Mouse (Mus musculus): Measurements from ENCODE around the gene Gm10837. TPM values are rescaled to one million over a fixed set of nuclear protein-coding genes. Genes with fewer than 3 reads are reported as not detected.
A peak's percentile ranks its signal among the peaks of the same experiment; 100 is the strongest.

Gm10837 gene
- polyA plus RNA-seq, 1 experiment from 2014 or later = not detected

- peak; percentile 27 for ATAC-seq (replicated peaks; ENCODE audit: low FRiP score)
- H3K4me1 ChIP-seq = peaks cover 32% of the 10 kb centered on the region
- WGBS = under 1% methylated on average over 62 of the region's 62 CpGs
- no peak overlapping the region for H3K9ac ChIP-seq
- no peak overlapping the region for H3K27ac ChIP-seq
- no peaks in the 10 kb centered on the region for H3K36me3 ChIP-seq
- H3K27me3 ChIP-seq = peaks cover 98% of the 10 kb centered on the region
- no peaks in the 10 kb centered on the region for H3K9me3 ChIP-seq (replicated peaks)
- H3K4me2 ChIP-seq = peak overlapping the region; percentile 77
- H3K4me3 ChIP-seq (replicated peaks) = peak overlapping the region; percentile 44
Observed at GRCm38 (mm10) chr14:122476041-122476821, 14.2 kb upstream of the Gm10837 start.

- no peak overlapping the region for H3K27ac ChIP-seq
Observed at GRCm38 (mm10) chr14:122476822-122477215, 13.6 kb upstream of the Gm10837 start.

GRCm38 (mm10) chr14:122477261-122477671 lies 13.1 kb upstream of the Gm10837 start:
- no peak overlapping the region for H3K4me2 ChIP-seq
- ATAC-seq (replicated peaks; ENCODE audit: low FRiP score) = no peak
- H3K27me3 ChIP-seq = peaks cover 98% of the 10 kb centered on the region
- H3K27ac ChIP-seq = no peak overlapping the region
- H3K36me3 ChIP-seq = no peaks in the 10 kb centered on the region
- no peak overlapping the region for H3K9ac ChIP-seq
- no peak overlapping the region for H3K4me3 ChIP-seq (replicated peaks)
- H3K4me1 ChIP-seq = peaks cover 32% of the 10 kb centered on the region
- no peaks in the 10 kb centered on the region for H3K9me3 ChIP-seq (replicated peaks)
- WGBS = 2% methylated on average over 20 of the region's 20 CpGs

More at GRCm38 (mm10) chr14:122476822-122477215, 13.6 kb upstream of the Gm10837 start:
- Histone ChIP-seq H3K4me2 (no peak overlapping the region), H3K4me1 (peaks cover 32% of the 10 kb centered on the region), H3K27me3 (peaks cover 98% of the 10 kb centered on the region), H3K9ac (no peak overlapping the region), H3K9me3 (replicated peaks) (no peaks in the 10 kb centered on the region), H3K36me3 (no peaks in the 10 kb centered on the region), H3K4me3 (replicated peaks) (no peak overlapping the region)
- under 1% methylated on average over 18 of the region's 18 CpGs for WGBS
- no peak for ATAC-seq (replicated peaks; ENCODE audit: low FRiP score)

GRCm38 (mm10) chr14:122477971-122478573 lies 12.3 kb upstream of the Gm10837 start:
- Histone ChIP-seq H3K4me3 (replicated peaks) (no peak overlapping the region), H3K4me2 (no peak overlapping the region), H3K27ac (no peak overlapping the region), H3K4me1 (peaks cover 32% of the 10 kb centered on the region), H3K27me3 (peaks cover 98% of the 10 kb centered on the region), H3K9ac (no peak overlapping the region), H3K9me3 (replicated peaks) (no peaks in the 10 kb centered on the region), H3K36me3 (no peaks in the 10 kb centered on the region)
- WGBS = 1% methylated on average over 9 of the region's 9 CpGs
- ATAC-seq (replicated peaks; ENCODE audit: low FRiP score) = no peak

GRCm38 (mm10) chr14:122478574-122479011 lies 11.8 kb upstream of the Gm10837 start:
- Histone ChIP-seq H3K36me3 (no peaks in the 10 kb centered on the region), H3K4me1 (peaks cover 32% of the 10 kb centered on the region), H3K9ac (no peak overlapping the region), H3K27me3 (peaks cover 98% of the 10 kb centered on the region), H3K4me3 (replicated peaks) (no peak overlapping the region), H3K4me2 (no peak overlapping the region), H3K9me3 (replicated peaks) (no peaks in the 10 kb centered on the region), H3K27ac (no peak overlapping the region)
- under 1% methylated on average over 22 of the region's 22 CpGs for WGBS
- ATAC-seq (replicated peaks; ENCODE audit: low FRiP score) = no peak

GRCm38 (mm10) chr14:122479461-122480109 lies 10.8 kb upstream of the Gm10837 start:
- Histone ChIP-seq H3K4me1 (peaks cover 24% of the 10 kb centered on the region), H3K4me3 (replicated peaks) (no peak overlapping the region), H3K9ac (no peak overlapping the region), H3K27ac (no peak overlapping the region), H3K9me3 (replicated peaks) (no peaks in the 10 kb centered on the region), H3K4me2 (no peak overlapping the region), H3K27me3 (peaks cover 98% of the 10 kb centered on the region), H3K36me3 (no peaks in the 10 kb centered on the region)
- 14% methylated on average over 17 of the region's 17 CpGs for WGBS
- ATAC-seq (replicated peaks; ENCODE audit: low FRiP score) = no peak

GRCm38 (mm10) chr14:122480355-122480754 lies 10.0 kb upstream of the Gm10837 start:
- 3% methylated on average over 2 of the region's 2 CpGs for WGBS
- Histone ChIP-seq H3K4me2 (no peak overlapping the region), H3K27ac (no peak overlapping the region), H3K4me1 (peaks cover 16% of the 10 kb centered on the region), H3K9me3 (replicated peaks) (no peaks in the 10 kb centered on the region), H3K36me3 (no peaks in the 10 kb centered on the region), H3K27me3 (peaks cover 98% of the 10 kb centered on the region), H3K9ac (no peak overlapping the region), H3K4me3 (replicated peaks) (no peak overlapping the region)
- no peak for ATAC-seq (replicated peaks; ENCODE audit: low FRiP score)

- Histone ChIP-seq H3K9me3 (replicated peaks) (no peaks in the 10 kb centered on the region), H3K27me3 (peaks cover 98% of the 10 kb centered on the region), H3K4me1 (peaks cover 8% of the 10 kb centered on the region), H3K4me3 (replicated peaks) (no peak overlapping the region), H3K4me2 (no peak overlapping the region), H3K36me3 (no peaks in the 10 kb centered on the region), H3K27ac (no peak overlapping the region), H3K9ac (no peak overlapping the region)
- 3% methylated on average over 15 of the region's 15 CpGs for WGBS
- ATAC-seq (replicated peaks; ENCODE audit: low FRiP score) = no peak
Observed at GRCm38 (mm10) chr14:122481181-122481580, 9.2 kb upstream of the Gm10837 start.

GRCm38 (mm10) chr14:122482081-122483023 lies 8.0 kb upstream of the Gm10837 start:
- no peak overlapping the region for H3K4me3 ChIP-seq (replicated peaks)
- ATAC-seq (replicated peaks; ENCODE audit: low FRiP score) = no peak
- H3K27me3 ChIP-seq = peaks cover 97% of the 10 kb centered on the region
- no peaks in the 10 kb centered on the region for H3K9me3 ChIP-seq (replicated peaks)
- H3K9ac ChIP-seq = no peak overlapping the region
- no peaks in the 10 kb centered on the region for H3K36me3 ChIP-seq
- H3K4me2 ChIP-seq = no peak overlapping the region
- 0 out of 2 replicates have a peak, but pooled peaks cover 3% of the 10 kb centered on the region for H3K4me1 ChIP-seq
- 2% methylated on average over 38 of the region's 38 CpGs for WGBS
- H3K27ac ChIP-seq = no peak overlapping the region

- Histone ChIP-seq H3K9me3 (replicated peaks) (no peaks in the 10 kb centered on the region), H3K4me2 (no peak overlapping the region), H3K27ac (no peak overlapping the region), H3K4me1 (0 out of 2 replicates have a peak, but pooled peaks cover 3% of the 10 kb centered on the region), H3K36me3 (no peaks in the 10 kb centered on the region), H3K27me3 (peaks cover 94% of the 10 kb centered on the region), H3K9ac (no peak overlapping the region), H3K4me3 (replicated peaks) (no peak overlapping the region)
- no peak for ATAC-seq (replicated peaks; ENCODE audit: low FRiP score)
- 3% methylated on average over 5 of the region's 5 CpGs for WGBS
Observed at GRCm38 (mm10) chr14:122483024-122483385, 7.4 kb upstream of the Gm10837 start.

GRCm38 (mm10) chr14:122483556-122484421 lies 6.6 kb upstream of the Gm10837 start:
- H3K4me3 ChIP-seq (replicated peaks) = no peak overlapping the region
- H3K36me3 ChIP-seq = no peaks in the 10 kb centered on the region
- 0 out of 2 replicates have a peak, but pooled peaks cover 3% of the 10 kb centered on the region for H3K4me1 ChIP-seq
- H3K4me2 ChIP-seq = no peak overlapping the region
- WGBS = 1% methylated on average over 18 of the region's 18 CpGs
- ATAC-seq (replicated peaks; ENCODE audit: low FRiP score) = no peak
- no peak overlapping the region for H3K27ac ChIP-seq
- peaks cover 92% of the 10 kb centered on the region for H3K27me3 ChIP-seq
- H3K9ac ChIP-seq = no peak overlapping the region
- no peaks in the 10 kb centered on the region for H3K9me3 ChIP-seq (replicated peaks)
